Mouse (Mus musculus) monocyte, adult 2 months (primary cell): ENCODE data around the gene Nexmif.
"Not testable (repeated sequence)": the region's sequence is repeated elsewhere in the genome, so short reads cannot be mapped to it uniquely, and the experiment has no call there.

Experiments used
- DNase-seq, 2 experiments: peaks; one replicate each; pipeline ENCODE4 v3.0.0; 2022; ENCODE audit warnings: low spot score in 2 of 2, low read depth in 1 of 2

The Nexmif gene

GRCm38 (mm10) chrX:104200736-104201591, at the start of gene Nexmif:
Gene Nexmif (minus strand): TSS chrX:104201185.
- DNase-seq = no peak

GRCm38 (mm10) chrX:104208701-104209100, 7.7 kb upstream of the Nexmif start:
- DNase-seq = no peak

GRCm38 (mm10) chrX:104201592-104202139, 681 bp upstream of the Nexmif start:
- DNase-seq = no peak

GRCm38 (mm10) chrX:104200388-104200735, 623 bp downstream of the Nexmif start:
- no peak for DNase-seq

GRCm38 (mm10) chrX:104199611-104200387, 1.2 kb downstream of the Nexmif start:
- no peak for DNase-seq

GRCm38 (mm10) chrX:104199070-104199469, 1.9 kb downstream of the Nexmif start:
- no peak for DNase-seq

- no peak for DNase-seq
Observed at GRCm38 (mm10) chrX:104196561-104196960, 4.4 kb downstream of the Nexmif start.

GRCm38 (mm10) chrX:104179257-104179656, 21.7 kb downstream of the Nexmif start:
- DNase-seq = no peak

GRCm38 (mm10) chrX:104150072-104150471, 50.9 kb downstream of the Nexmif start:
- DNase-seq = no peak

GRCm38 (mm10) chrX:104115266-104115665, 85.7 kb downstream of the Nexmif start:
- not testable (repeated sequence) for DNase-seq

GRCm38 (mm10) chrX:104114596-104114995, 86.4 kb downstream of the Nexmif start:
- no peak for DNase-seq

GRCm38 (mm10) chrX:104054848-104055247, 146.1 kb downstream of the Nexmif start:
- no peak for DNase-seq

GRCm38 (mm10) chrX:104040276-104040675, 160.7 kb downstream of the Nexmif start:
- DNase-seq = no peak

- DNase-seq = no peak
Observed at GRCm38 (mm10) chrX:104033843-104034242, 167.1 kb downstream of the Nexmif start.

- no peak for DNase-seq
Observed at GRCm38 (mm10) chrX:104032756-104033155, 168.2 kb downstream of the Nexmif start.
